Mouse (Mus musculus) urinary bladder, postnatal 36 days (tissue): Measurements from ENCODE around the gene Rgs1.

Experiments
- DNase-seq, 2 experiments: peaks; one replicate each; pipeline ENCODE4 v3.0.0; 2022; ENCODE audit warnings: low spot score in 2 of 2, mixed read lengths in 1 of 2

The Rgs1 gene

DNA sequence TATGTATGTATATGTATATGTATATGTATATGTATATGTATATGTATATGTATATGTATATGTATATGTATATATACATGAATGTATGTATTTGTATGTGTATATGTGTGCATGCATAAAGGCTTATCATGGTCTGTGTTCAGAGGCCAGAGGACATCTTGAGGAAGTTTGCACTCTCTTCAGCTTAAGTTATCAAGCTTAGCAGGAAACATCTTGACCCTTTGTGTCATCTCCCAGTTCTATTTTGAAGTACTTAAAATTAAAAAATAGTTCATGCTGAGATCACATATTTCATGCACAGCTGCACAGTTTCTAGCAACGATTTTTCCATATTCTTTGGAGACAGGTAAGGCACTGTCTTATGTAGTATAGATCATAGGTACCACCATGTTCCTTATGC lies 49.5 kb downstream of the Rgs1 start:
- no peak for DNase-seq

DNA sequence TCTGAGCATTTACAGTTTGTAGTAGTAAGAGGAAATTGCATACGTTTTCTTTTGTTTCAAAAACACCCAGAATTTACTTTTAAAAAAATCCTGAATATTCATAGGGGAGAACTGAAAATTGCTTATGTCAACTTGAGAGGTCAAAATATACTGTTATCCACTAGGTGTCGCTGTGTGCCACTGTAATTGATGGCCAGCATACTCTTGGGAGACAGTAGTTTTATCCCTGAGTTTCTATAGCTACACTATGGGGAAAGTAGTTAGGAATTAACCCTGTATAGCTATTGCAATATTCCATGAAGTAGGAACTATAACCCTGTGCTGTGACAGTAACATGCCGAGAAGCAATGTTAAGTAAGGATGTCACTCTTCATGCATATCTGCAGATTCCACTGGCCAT lies 51.4 kb downstream of the Rgs1 start:
- no peak for DNase-seq
